ENCODE assay signal across 16 mouse cellular contexts in the genomic region with DNA sequence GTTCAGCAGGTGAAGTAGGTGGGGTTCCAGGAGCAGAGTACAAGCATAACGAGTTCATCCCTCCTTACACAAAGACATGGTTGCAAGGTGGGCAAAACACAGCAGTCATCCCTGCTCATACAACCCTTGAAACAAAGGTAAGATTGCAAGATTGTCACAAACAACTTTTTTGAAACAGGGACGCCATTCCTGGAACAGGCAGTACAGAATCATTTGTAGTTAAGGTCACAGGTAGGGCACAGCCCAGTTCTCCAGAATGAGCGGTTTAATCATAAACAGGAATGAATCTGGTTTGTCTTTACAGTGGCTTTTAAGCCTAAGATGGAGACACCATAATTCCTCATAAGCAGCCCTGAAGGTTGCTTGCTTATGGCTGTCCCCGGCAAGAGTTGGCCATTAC.
A peak's percentile ranks its signal among the peaks of the same experiment; 100 is the strongest.
DNase-seq lines count a peak whose midpoint lies in the region.
"Had no signal": no experiment of that assay in that cellular context is flagged by ENCODE, and none has a peak within 500 bp of the region (broad histone marks: within the 10 kb centered on the region; RNA-seq: fewer than 3 reads in every experiment).

No protein-coding gene starts in this region.

- DNase-seq in kidney, adult 18-20 months = peak; percentile 19
- DNase-seq in kidney, postnatal 4 days = no peak
- DNase-seq in kidney, adult 9 months = peak; percentile 53
- no peak for DNase-seq in kidney, postnatal 25 days
- peak; percentile 23 to 51 for DNase-seq in kidney, postnatal 36 days
- DNase-seq in kidney, adult 11 months = no peak
- DNase-seq: adrenal gland, adult 2 months; adrenal gland, postnatal 10 days; adrenal gland, postnatal 25 days; cerebellum, adult 11 months; cerebellum, adult 18-20 months; cerebellum, adult 8-10 months; cerebellum, adult 9-11 months; cerebellum, postnatal 14 days; cerebellum, postnatal 36 days; embryo, embryonic 11 days had no signal

Comparison
In these comparisons a context has a peak if more than half of its experiments do, and no peak if none do; other contexts are left out.
1. DNase-seq: peak in kidney, adult 18-20 months (single experiment), kidney, adult 9 months (single experiment) and kidney, postnatal 36 days (2 of 2); none in kidney, postnatal 4 days (0 of 2), kidney, postnatal 25 days (0 of 2) and kidney, adult 11 months (single experiment).